ENCODE assay signal across 9 mouse cellular contexts in genomic region chr8:84010625-84011611, GRCm38 (mm10). TPM values are rescaled to one million over a fixed set of nuclear protein-coding genes. Genes with fewer than 3 reads are reported as not detected.
DNase-seq lines count a peak whose midpoint lies in the region; ATAC-seq and TF ChIP-seq lines count a peak whose summit lies in the region.
"Had no signal": no experiment of that assay in that cellular context is flagged by ENCODE, and none has a peak within 500 bp of the region (broad histone marks: within the 10 kb centered on the region; RNA-seq: fewer than 3 reads in every experiment).

No protein-coding gene starts in this region.

- peak; percentile 70 to 85 for DNase-seq in layer of hippocampus, postnatal 10 days (ENCODE audit: low spot score in 2 of 2)
- DNase-seq in layer of hippocampus, adult 8-10 months (ENCODE audit: low spot score in 2 of 2): no peak
- peak; percentile 96 for DNase-seq in heart, adult 11 months

- peak; percentile 59 for ATAC-seq in intestine, postnatal 0 days
- ATAC-seq in liver, embryonic 12.5 days: peak; percentile 37; the same call in 1 of the 2 replicates
- ATAC-seq in stomach, embryonic 15.5 days (ENCODE audit: insufficient read depth, low FRiP score, low read depth): peak; percentile 40; the same call in 1 of the 2 replicates

- peaks cover 36% of the 10 kb centered on the region for H3K27me3 ChIP-seq in intestine, postnatal 0 days (replicated peaks; ENCODE audit: control insufficient read depth, insufficient read depth, low read length)
- H3K27me3 ChIP-seq in liver, embryonic 12.5 days (replicated peaks): peaks cover 67% of the 10 kb centered on the region
- H3K27me3 ChIP-seq in myocyte (ENCODE audit: control insufficient read depth, insufficient read depth, insufficient read length): peaks cover 8% of the 10 kb centered on the region
- H3K27me3 ChIP-seq in stomach, embryonic 15.5 days (replicated peaks): peaks cover 35% of the 10 kb centered on the region

- H3K9ac ChIP-seq in intestine, postnatal 0 days (ENCODE audit: low read depth, low read length): peak overlapping the region; percentile 17; the same call in 1 of the 2 replicates
- peak overlapping the region; percentile 27; the same call in 1 of the 2 replicates for H3K9ac ChIP-seq in liver, embryonic 12.5 days
- H3K9ac ChIP-seq in stomach, embryonic 15.5 days: no peak overlapping the region

- TF ChIP-seq POLR2A in cortical plate, adult 2 months (IDR thresholded peaks at IDR 0.05; ENCODE audit: extremely low read depth, insufficient read depth, low read length): no peak
- no peak for TF ChIP-seq POLR2A in myocyte (IDR thresholded peaks at IDR 0.05; ENCODE audit: insufficient read length, low read depth)

- no peaks in the 10 kb centered on the region; the same call in 1 of the 2 replicates for H3K4me1 ChIP-seq in cortical plate, adult 2 months (ENCODE audit: control insufficient read depth, insufficient read depth, low read length)
- H3K4me1 ChIP-seq in intestine, postnatal 0 days (replicated peaks; ENCODE audit: control insufficient read depth, insufficient read depth, low read length): peaks cover 10% of the 10 kb centered on the region
- H3K4me1 ChIP-seq in liver, embryonic 12.5 days: peaks cover 21% of the 10 kb centered on the region
- peaks cover 27% of the 10 kb centered on the region for H3K4me1 ChIP-seq in stomach, embryonic 15.5 days

- peak overlapping the region; percentile 91 for H3K4me2 ChIP-seq in intestine, postnatal 0 days (replicated peaks; ENCODE audit: low read depth)
- peak overlapping the region; percentile 78 for H3K4me2 ChIP-seq in liver, embryonic 12.5 days
- peak overlapping the region; percentile 90 for H3K4me2 ChIP-seq in myocyte (ENCODE audit: low read depth)
- H3K4me2 ChIP-seq in stomach, embryonic 15.5 days: peak overlapping the region; percentile 100

- TF ChIP-seq CTCF in cortical plate, adult 2 months (IDR thresholded peaks at IDR 0.05; ENCODE audit: extremely low read depth, insufficient read depth, low read length): peak; percentile 21; the same call in 1 of the 2 replicates
- TF ChIP-seq CTCF in intestine, postnatal 0 days (IDR thresholded peaks at IDR 0.05; ENCODE audit: low read depth): peak; percentile 86

- peak overlapping the region; percentile 26 for H3ac ChIP-seq in myocyte (ENCODE audit: control insufficient read depth, insufficient read length)

- H3K4me3 ChIP-seq in cortical plate, adult 2 months (ENCODE audit: insufficient read depth, low read length): peak overlapping the region; percentile 17; the same call in 1 of the 2 replicates
- H3K4me3 ChIP-seq in intestine, postnatal 0 days (ENCODE audit: low read depth, low read length): peak overlapping the region; percentile 52
- peak overlapping the region; percentile 55 for H3K4me3 ChIP-seq in liver, embryonic 12.5 days
- peak overlapping the region; percentile 1 for H3K4me3 ChIP-seq in myocyte
- peak overlapping the region; percentile 51 for H3K4me3 ChIP-seq in stomach, embryonic 15.5 days (replicated peaks)

- under 1% methylated on average over 76 of the region's 83 CpGs for WGBS in intestine, postnatal 0 days
- 3% methylated on average over 83 of the region's 83 CpGs for WGBS in liver, embryonic 12.5 days (ENCODE audit: insufficient replicate concordance)
- WGBS in stomach, embryonic 15.5 days: 2% methylated on average over 80 of the region's 83 CpGs

- H3K79me2 ChIP-seq in myocyte (ENCODE audit: control insufficient read depth, insufficient read depth): no peaks in the 10 kb centered on the region

- H3K9me3 ChIP-seq in intestine, postnatal 0 days (ENCODE audit: control insufficient read depth): no peaks in the 10 kb centered on the region
- no peaks in the 10 kb centered on the region for H3K9me3 ChIP-seq in liver, embryonic 12.5 days (replicated peaks)
- no peaks in the 10 kb centered on the region for H3K9me3 ChIP-seq in stomach, embryonic 15.5 days

- H3K36me3 ChIP-seq in intestine, postnatal 0 days (ENCODE audit: control insufficient read depth, insufficient read depth): no peaks in the 10 kb centered on the region
- H3K36me3 ChIP-seq in liver, embryonic 12.5 days: no peaks in the 10 kb centered on the region
- no peaks in the 10 kb centered on the region for H3K36me3 ChIP-seq in myocyte (ENCODE audit: control insufficient read depth, insufficient read depth)
- H3K36me3 ChIP-seq in stomach, embryonic 15.5 days: no peaks in the 10 kb centered on the region

- H3K27ac ChIP-seq in cortical plate, adult 2 months (ENCODE audit: insufficient read depth, low read length): no peak overlapping the region
- no peak overlapping the region for H3K27ac ChIP-seq in intestine, postnatal 0 days (ENCODE audit: low read depth, low read length)
- no peak overlapping the region for H3K27ac ChIP-seq in liver, embryonic 12.5 days
- no peak overlapping the region for H3K27ac ChIP-seq in stomach, embryonic 15.5 days

TF ChIP-seq in myocyte, 11 proteins besides CTCF, POLR2A, EP300 and RAD21:
- no peak for TF ChIP-seq E2F4 (IDR thresholded peaks at IDR 0.05; ENCODE audit: insufficient read depth)
- no peak for TF ChIP-seq REST (IDR thresholded peaks at IDR 0.05; ENCODE audit: insufficient read depth, insufficient read length)
- TF ChIP-seq POLR2AphosphoS2 (IDR thresholded peaks at IDR 0.05; ENCODE audit: insufficient read length, low read depth): no peak
- no peak for TF ChIP-seq TCF12 (IDR thresholded peaks at IDR 0.05; ENCODE audit: insufficient read depth, poor library complexity, severe bottlenecking)
- no peak for TF ChIP-seq USF1 (IDR thresholded peaks at IDR 0.05; ENCODE audit: low read depth)
- TF ChIP-seq MYOG (IDR thresholded peaks at IDR 0.05; ENCODE audit: control insufficient read depth in 1 of 3, insufficient read depth in 1 of 3, insufficient read length in 2 of 3, low read depth in 2 of 3): peak in 1 of 3 experiments; percentile 30

RNA-seq across cellular contexts. Expression of gene 2210011C24Rik, which starts 1.1 kb away (rescaled TPM):
- total RNA-seq in layer of hippocampus, postnatal 10 days (2021): not detected
- 1 to 10 TPM; 1.0 to 2.3 (median 1.5) TPM for total RNA-seq in layer of hippocampus, adult 8-10 months (2022)
- 0.87 and 1.4 TPM in 2 replicates for polyA plus RNA-seq in cortical plate, adult 2 months (2012; rRNA removed)
- polyA plus RNA-seq in intestine, postnatal 0 days (2015; fragmentation: Nextera tagmentation; extraction: Ambion mirVana): 4.5 and 4.7 TPM in 2 replicates
- polyA plus RNA-seq in liver, embryonic 12.5 days (2016; fragmentation: Nextera tagmentation; extraction: Ambion mirVana): not detected in 2 replicates
- 6.1 TPM for polyA plus RNA-seq in myocyte (2012; fragmentation: generic; extraction: Trizol)
- 0.67 and 1.0 TPM in 2 replicates for polyA plus RNA-seq in stomach, embryonic 15.5 days (2015; fragmentation: Nextera tagmentation; extraction: Ambion mirVana)

RNA-seq across cellular contexts. Expression of gene 1700067K01Rik, which starts 9.6 kb away (rescaled TPM):
- under 1 TPM; 0.49 to 0.66 TPM for total RNA-seq in layer of hippocampus, postnatal 10 days (2021)
- under 1 TPM in 1 of 4 experiments, not detected in 3; 0.39 TPM for total RNA-seq in layer of hippocampus, adult 8-10 months (2022)
- polyA plus RNA-seq in cortical plate, adult 2 months (2012; rRNA removed): 0.13 and 0.21 TPM in 2 replicates
- polyA plus RNA-seq in intestine, postnatal 0 days (2015; fragmentation: Nextera tagmentation; extraction: Ambion mirVana): 0.68 and 0.86 TPM in 2 replicates
- polyA plus RNA-seq in liver, embryonic 12.5 days (2016; fragmentation: Nextera tagmentation; extraction: Ambion mirVana): 0.41 and 0.63 TPM in 2 replicates
- 0.29 TPM for polyA plus RNA-seq in myocyte (2012; fragmentation: generic; extraction: Trizol)
- 0.53 and 0.68 TPM in 2 replicates for polyA plus RNA-seq in stomach, embryonic 15.5 days (2015; fragmentation: Nextera tagmentation; extraction: Ambion mirVana)
- polyA plus RNA-seq: macrophage had no signal

RNA-seq across cellular contexts. Expression of gene Palm3, which starts 10.4 kb away (rescaled TPM):
- total RNA-seq in layer of hippocampus, postnatal 10 days (2021): 10 to 100 TPM; 11.2 to 13.5 TPM
- total RNA-seq in layer of hippocampus, adult 8-10 months (2022): 1 to 10 TPM; 3.3 to 5.0 (median 4.2) TPM
- 2.4 and 2.5 TPM in 2 replicates for polyA plus RNA-seq in cortical plate, adult 2 months (2012; rRNA removed)
- 0.30 and 0.39 TPM in 2 replicates for polyA plus RNA-seq in intestine, postnatal 0 days (2015; fragmentation: Nextera tagmentation; extraction: Ambion mirVana)
- 0.36 and 0.66 TPM in 2 replicates for polyA plus RNA-seq in liver, embryonic 12.5 days (2016; fragmentation: Nextera tagmentation; extraction: Ambion mirVana)
- 4.9 TPM for polyA plus RNA-seq in myocyte (2012; fragmentation: generic; extraction: Trizol)
- polyA plus RNA-seq in stomach, embryonic 15.5 days (2015; fragmentation: Nextera tagmentation; extraction: Ambion mirVana): 6.6 and 6.7 TPM in 2 replicates

RNA-seq across cellular contexts. Expression of gene Samd1, which starts 13.4 kb away (rescaled TPM):
- 10 to 100 TPM; 54.1 to 56.4 TPM for total RNA-seq in layer of hippocampus, postnatal 10 days (2021)
- total RNA-seq in layer of hippocampus, adult 8-10 months (2022): 10 to 100 TPM; 37.6 to 42.8 (median 40.0) TPM
- 42.4 and 48.4 TPM in 2 replicates for polyA plus RNA-seq in cortical plate, adult 2 months (2012; rRNA removed)
- polyA plus RNA-seq in intestine, postnatal 0 days (2015; fragmentation: Nextera tagmentation; extraction: Ambion mirVana): 3.5 and 4.5 TPM in 2 replicates
- polyA plus RNA-seq in liver, embryonic 12.5 days (2016; fragmentation: Nextera tagmentation; extraction: Ambion mirVana): 8.5 and 8.7 TPM in 2 replicates
- 30.6 TPM for polyA plus RNA-seq in myocyte (2012; fragmentation: generic; extraction: Trizol)
- polyA plus RNA-seq in stomach, embryonic 15.5 days (2015; fragmentation: Nextera tagmentation; extraction: Ambion mirVana): 8.9 and 9.9 TPM in 2 replicates

RNA-seq across cellular contexts. Expression of gene Il27ra, which starts 31.5 kb away (rescaled TPM):
- total RNA-seq in layer of hippocampus, postnatal 10 days (2021): 1 to 10 TPM; 1.4 to 1.7 TPM
- total RNA-seq in layer of hippocampus, adult 8-10 months (2022): 1 to 10 TPM; 1.5 to 2.7 (median 1.8) TPM
- 0.33 and 0.40 TPM in 2 replicates for polyA plus RNA-seq in cortical plate, adult 2 months (2012; rRNA removed)
- polyA plus RNA-seq in intestine, postnatal 0 days (2015; fragmentation: Nextera tagmentation; extraction: Ambion mirVana): 0.29 and 0.31 TPM in 2 replicates
- polyA plus RNA-seq in liver, embryonic 12.5 days (2016; fragmentation: Nextera tagmentation; extraction: Ambion mirVana): 1.5 and 1.6 TPM in 2 replicates
- polyA plus RNA-seq in myocyte (2012; fragmentation: generic; extraction: Trizol): 0.07 TPM
- polyA plus RNA-seq in stomach, embryonic 15.5 days (2015; fragmentation: Nextera tagmentation; extraction: Ambion mirVana): 1.1 and 1.7 TPM in 2 replicates

Comparison
In these comparisons a context has a peak if more than half of its experiments do, and no peak if none do; other contexts are left out.
1. DNase-seq: peak in layer of hippocampus, postnatal 10 days (2 of 2) and heart, adult 11 months (single experiment); none in layer of hippocampus, adult 8-10 months (0 of 2).
2. H3K4me3 ChIP-seq: peak in every context shown above with its lines; median percentile 55 in liver, embryonic 12.5 days; 52 in intestine, postnatal 0 days; 51 in stomach, embryonic 15.5 days; 17 in cortical plate, adult 2 months; 1 in myocyte.
3. Peak in every context shown above with its lines, with median percentiles within 50 percentile points of each other: ATAC-seq and H3K4me2 ChIP-seq.